Mouse (Mus musculus) G1E-ER4 (cell line): ENCODE results near the gene Ccdc81. TPM values are rescaled to one million over a fixed set of nuclear protein-coding genes. Genes with fewer than 3 reads are reported as not detected.

Experiments
- GATA1 ChIP-seq: IDR thresholded peaks from one replicate; pipeline ENCODE4 v1.8.0; 2012; ENCODE audit warnings: low read length, inconsistent platforms
- polyA plus RNA-seq: library from polyadenylated mRNA; stranded (reverse); fragments of >175 nt; gene quantifications from 2 replicates; pipeline ENCODE4 v1.2.3, GENCODE M21; 2012

Gene Ccdc81
- polyA plus RNA-seq, 1 experiment = not detected

DNA sequence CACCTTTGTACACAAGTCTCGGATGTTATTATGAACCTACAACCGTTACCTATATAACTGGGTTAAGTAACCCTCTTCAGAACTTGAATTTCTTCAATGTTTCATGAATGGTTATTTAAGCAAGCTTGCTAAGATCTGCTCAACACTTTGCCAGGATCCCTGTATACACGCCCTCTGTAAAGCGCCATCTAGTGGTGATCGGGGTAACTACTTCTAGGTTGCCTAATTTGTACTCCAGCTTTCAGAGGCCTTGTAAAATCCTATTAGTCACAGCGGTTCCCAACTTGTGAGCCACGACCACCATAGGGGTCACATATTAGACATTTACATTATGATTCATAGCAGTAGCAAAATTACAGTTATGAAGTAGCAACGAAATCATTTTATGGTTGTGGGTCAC, 4.5 kb upstream of the Ccdc81 start:
- no peak for TF ChIP-seq GATA1

DNA sequence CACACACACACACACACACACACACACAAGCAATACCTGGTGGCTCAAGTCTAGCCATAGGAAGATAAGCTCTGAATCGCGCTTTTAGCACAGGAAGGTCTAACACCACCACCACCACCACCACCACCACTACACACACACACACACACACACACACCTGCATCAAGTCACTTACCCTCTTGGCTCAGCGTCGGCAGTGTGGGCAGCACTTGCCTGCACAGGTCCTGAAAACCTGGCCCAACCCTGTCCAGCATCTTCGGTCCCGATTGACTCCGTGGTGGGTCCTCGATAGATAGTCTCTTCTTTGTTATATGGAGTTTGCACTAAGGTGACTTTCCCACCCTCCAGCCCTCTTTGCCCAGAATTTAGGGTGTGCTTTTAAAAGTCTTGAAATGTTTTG, 422 bp downstream of the Ccdc81 start:
- TF ChIP-seq GATA1 = no peak

DNA sequence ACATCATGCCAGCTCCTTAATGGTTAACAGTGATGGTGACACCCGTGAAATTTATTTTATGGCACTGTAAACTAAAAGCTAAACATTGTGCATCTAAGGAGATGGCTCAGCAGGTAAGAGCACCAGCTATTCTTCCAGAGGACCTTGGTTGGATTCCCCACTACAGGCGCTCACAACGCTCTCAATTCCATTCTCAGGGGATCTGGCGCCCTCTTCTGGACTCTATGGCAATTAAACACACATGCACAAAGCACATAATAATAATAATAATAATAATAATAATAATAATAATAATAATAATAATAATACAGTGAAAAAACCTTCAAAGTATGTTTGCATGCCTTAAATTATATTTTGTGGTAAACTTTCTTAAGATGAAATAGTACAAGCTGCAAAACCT, 11.6 kb downstream of the Ccdc81 start:
- no peak for TF ChIP-seq GATA1

DNA sequence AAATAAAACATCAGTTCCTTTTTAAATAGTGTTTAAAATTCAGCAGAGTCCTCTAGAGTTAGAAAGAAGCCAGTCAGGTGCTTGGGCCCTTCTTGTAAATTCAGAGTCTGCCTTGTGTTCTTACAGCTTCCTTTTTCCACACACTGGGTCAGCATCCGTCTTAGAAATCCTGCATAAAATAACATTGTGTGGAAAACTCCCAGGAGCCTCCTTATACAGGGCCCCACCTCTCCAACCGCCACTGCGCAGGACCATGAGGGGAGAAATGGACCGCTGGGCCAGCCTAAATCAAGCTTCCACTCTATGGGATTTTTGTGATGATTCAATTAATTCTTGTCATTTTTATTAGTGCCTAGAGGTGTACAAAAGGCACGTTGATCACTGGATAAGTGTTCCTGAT, 12.0 kb downstream of the Ccdc81 start:
- no peak for TF ChIP-seq GATA1

DNA sequence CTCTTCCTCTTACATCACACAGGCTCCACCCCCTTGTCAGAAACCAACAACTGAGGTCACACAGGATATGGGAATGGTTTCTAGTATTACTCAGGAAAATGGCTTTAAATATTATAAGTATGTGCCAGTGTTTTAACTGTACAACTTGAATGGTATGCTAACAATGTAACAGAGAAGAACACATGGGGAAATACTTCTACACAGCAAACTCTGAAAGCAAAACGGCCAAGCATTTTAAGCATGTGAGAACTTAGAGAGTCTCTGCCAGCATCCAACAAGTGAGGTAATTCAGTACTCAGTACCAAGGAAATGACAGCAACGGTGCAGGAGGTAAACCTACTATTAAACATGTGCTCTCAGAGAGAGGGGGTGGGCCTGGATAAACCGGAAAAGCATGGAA, 18.9 kb downstream of the Ccdc81 start:
- no peak for TF ChIP-seq GATA1

DNA sequence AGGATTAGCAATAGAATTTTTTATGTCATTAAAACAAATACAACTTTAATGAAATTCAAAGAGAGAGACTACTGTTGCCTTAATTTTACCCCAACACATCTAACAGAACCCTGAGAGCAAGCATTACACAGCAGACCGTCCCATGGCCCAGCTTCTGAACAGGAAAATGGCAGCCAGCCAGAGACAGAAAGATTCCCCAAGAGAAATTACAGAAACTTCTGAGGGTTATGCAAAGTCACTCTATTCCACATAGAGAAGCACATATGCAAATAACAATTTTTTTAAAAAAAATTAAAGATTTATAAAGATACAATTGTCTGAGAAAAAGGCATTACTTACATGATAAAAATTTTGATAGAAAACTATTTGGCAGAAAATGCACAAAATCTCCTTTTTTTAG, 23.7 kb downstream of the Ccdc81 start:
- no peak for TF ChIP-seq GATA1

DNA sequence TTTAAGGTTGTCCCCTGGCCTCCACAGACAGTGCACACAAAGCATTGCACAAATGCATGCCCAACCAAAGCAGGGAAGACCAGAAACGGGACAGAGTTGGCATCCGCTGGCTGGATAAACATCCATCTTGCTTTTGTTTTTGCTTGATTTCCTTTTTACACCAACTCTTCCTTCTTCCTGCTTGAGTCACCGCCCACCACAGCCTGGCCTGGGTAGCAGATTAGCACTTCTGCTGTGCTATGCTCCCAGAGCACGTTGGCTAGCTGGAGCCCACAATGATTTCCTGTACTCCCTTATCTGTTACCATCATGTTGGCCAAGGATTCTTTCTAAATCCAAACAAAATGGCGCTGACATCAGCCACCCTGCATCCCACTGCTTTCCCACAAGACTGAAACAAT, 36.2 kb downstream of the Ccdc81 start:
- no peak for TF ChIP-seq GATA1

DNA sequence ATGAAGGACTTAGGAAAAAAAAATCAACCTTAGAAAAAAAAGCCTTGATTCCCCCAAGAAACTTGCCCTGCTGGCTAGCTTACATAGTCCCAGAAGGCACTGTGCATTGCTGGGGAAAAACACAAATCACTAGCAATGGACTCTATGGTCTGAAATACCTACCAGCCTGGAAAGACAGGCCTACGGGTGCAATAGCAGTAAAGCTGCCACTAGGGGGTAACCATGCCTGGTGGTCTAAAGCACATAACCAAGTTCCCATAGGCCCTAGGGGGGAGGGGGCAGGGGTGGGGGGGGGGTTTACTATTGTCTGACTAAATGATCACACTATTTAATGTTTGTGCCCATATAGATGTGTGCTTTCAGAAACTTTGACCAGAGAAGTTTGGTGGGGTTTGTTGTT, 38.7 kb downstream of the Ccdc81 start:
- TF ChIP-seq GATA1 = no peak

DNA sequence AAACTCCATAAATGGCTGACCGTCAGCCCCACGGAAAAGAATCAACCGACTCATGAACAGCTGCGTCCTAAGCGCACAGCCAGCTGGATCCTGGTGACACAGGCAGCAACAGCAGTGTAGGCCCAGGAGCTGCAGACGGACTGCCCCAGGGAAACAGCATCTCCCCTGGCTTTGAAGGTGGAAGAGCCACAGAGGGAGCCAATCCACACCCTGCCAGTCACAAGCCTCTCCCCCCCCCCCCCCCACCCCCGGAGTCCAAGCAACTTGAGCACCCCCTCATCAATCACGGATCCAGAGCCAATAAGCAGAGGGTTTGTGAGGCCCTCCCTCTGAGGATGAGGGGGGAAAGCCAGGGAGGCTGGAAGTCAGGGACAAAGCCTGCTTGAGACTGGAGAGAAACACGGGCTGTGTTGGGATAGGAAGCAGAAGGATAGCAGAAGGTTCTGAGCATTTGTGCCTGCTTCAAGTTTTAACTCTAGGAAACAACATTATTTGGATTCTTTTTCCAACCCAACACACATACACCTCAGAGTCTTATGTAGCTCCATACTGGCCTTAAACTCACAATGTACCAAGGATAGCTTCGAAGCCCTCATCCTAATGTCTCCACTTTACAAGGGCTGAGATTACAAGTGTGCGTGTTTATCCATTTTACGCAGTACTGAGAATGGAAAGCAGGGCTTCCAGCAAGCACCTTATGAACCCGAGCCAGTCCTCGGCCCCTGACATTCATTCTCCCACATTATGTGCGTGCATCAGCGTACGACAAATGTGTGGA, 46.8 kb downstream of the Ccdc81 start:
- TF ChIP-seq GATA1 = no peak

DNA sequence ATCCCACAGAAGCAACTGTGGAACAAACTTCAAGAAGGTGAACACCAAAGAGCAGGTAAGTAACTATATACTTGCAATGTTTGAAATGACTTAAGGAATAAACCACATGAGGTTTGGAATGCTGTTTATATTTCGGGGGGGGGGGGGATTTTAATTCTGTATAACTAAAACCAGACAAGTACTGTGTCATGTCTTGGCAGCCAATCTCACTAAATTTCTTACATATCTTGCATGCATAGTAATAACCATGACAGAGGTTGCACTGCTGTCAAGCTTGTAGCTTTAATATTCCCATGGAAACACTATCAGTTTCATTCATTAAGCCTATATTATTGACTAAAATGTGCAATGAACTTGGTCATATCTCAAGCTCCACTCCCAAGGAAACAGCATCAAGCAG, 48.2 kb downstream of the Ccdc81 start:
- no peak for TF ChIP-seq GATA1

DNA sequence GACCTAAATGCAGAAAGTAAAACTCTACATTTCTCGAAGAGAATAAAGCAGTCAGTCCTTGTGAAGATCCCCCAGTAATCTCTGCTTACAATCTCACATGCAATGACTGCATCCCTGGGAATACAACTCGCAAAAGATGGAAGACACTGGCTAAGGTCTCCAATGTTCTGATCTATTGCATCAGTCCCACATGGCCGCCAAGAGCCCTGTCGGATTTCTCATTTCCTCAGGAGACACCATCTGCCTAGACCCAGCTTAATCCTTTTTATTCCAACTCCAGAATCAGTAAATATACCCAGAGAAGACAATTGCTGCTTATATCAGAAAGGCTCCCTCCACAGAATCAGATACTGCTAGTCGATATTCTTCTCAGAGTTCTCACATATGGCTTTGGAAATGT, 50.3 kb downstream of the Ccdc81 start:
- TF ChIP-seq GATA1 = no peak

DNA sequence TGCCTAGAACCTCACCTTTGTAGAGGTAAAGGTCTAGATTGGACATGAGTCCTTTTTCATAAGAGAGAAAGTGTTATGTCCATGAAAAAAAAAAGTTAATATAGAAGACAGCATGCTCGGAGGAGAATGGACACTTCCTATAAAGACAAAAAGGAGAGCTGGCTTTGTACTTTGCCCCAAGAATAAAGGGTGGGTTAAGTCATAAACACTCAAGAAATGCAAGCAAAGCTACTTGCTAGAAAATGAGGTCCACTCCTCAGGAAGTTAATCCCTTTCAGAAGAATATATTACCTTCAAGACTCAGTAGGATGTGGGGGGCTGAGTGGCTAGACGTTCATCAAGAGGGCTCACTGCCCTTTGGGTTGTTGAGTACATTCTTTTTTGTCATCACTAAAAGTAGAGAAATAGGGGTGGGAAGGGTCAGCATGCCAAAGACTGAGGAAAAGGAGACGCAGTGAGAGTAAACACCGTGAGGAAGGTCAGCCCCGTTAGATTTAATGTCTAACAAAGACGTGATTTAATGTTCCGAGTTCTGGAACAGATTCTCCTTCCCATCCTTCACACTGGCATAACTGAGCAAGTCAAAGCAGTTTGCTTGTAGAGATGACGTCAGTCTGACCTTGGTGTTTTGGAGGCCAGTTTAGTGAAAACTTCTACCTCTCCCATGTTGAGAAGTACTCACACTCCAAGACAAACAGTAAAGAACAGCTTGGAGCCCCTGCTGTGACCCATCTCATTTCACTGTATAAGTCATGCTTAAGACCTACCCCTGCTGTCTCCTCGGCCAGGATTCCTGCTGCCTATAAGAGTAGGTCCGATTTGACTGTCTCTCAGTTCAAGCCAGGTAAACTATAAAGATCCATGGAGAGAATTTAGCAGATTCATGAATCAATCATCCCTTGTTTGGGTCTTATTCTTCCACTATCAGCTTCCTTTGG, 51.0 kb downstream of the Ccdc81 start:
- TF ChIP-seq GATA1 = no peak

DNA sequence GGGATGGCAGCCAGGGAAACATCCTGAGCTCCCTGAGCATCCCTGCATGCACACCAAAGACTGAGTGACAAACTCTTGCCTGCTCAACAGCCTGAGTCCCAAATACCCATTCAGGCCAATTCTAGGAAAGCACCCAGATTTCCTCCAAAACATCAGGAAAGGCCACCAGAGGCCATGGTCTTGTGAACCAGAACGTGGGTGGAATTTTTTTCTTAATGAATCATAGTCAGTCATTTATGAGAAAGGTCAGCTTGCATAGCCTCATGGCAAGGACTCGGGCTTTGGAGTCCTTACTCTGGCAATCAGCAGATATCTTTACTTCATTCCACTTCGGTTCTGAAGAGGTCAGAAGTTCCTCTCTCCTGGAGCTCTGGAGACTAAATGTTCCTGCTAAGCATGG, 52.9 kb downstream of the Ccdc81 start:
- no peak for TF ChIP-seq GATA1

DNA sequence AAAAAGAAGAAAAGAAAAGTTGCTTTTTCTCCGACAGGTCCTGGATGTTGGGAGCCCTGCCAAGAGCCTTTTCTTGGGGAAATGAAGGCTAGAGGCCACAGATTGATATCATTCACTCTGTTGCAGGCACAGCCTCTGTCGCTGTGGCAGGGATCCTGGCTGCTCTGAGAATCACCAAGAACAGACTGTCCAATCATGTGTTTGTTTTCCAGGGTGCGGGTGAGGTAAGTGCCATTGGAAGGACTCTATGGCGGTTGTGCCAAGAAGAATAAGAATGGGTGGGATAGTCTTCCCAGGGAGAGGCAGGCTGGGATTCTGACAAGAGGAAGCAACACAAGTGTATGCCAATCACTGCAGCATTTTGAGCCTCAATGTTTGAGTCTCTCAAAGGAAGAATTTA, 57.8 kb downstream of the Ccdc81 start:
- no peak for TF ChIP-seq GATA1

DNA sequence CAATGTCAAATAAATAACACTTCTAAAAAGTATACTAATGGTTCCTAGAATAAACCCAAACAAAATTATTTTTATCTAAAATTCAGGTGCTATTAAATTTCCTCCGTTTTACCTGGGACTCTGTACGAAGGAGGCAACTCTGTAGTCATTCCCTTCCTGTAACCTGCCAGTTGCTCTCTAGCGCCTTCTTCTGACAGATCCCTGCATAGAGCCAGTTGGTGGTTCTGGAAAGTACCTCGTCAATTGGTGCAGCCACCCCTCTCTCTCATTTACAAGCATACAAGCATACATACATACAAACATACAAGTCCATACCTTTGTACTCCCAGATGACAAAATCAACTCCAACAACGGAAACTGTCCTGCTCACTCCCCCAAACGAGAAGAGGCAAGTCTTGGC, 59.9 kb downstream of the Ccdc81 start:
- TF ChIP-seq GATA1 = no peak

DNA sequence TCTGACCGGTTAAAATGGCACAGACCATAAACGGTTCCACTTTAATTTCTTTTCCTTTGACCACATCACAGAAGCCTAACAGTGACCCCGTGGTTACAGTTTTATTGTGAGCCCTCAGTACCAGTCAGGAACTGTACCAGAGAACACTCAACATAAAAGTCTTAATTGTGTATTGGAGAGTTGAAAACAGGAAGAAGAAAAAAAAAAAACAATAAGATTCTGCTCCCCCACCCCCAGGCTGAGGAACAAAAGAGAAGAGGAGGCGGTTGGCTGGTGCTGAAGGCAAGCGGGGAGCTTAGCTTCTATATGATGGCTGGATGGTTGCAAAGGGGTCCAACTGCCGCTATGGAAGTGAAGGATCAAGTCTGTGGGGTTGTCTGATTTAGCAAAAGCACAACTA, 60.3 kb downstream of the Ccdc81 start:
- TF ChIP-seq GATA1 = no peak

DNA sequence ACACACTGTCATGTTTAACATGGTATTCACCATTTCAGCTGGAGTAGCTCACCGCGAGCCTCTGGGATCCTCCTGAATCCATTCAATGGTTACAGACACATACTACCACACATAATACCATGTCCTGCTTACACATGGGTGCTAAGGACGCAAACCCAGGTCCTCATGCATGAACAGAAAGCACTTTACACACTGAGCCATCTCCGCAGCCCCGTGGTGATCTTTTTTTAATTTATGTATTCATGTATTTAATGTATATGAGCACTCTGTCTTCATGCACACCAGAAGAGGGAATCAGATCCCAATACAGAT, 61.1 kb downstream of the Ccdc81 start:
- no peak for TF ChIP-seq GATA1
